ENCODE assay signal across 8 mouse cellular contexts in genomic region chr9:41044626-41045025, GRCm38 (mm10). TPM values are rescaled to one million over a fixed set of nuclear protein-coding genes. Genes with fewer than 3 reads are reported as not detected.
DNase-seq lines count a peak whose midpoint lies in the region; ATAC-seq and TF ChIP-seq lines count a peak whose summit lies in the region.
"Had no signal": no experiment of that assay in that cellular context is flagged by ENCODE, and none has a peak within 500 bp of the region (broad histone marks: within the 10 kb centered on the region; RNA-seq: fewer than 3 reads in every experiment).

No protein-coding gene starts in this region.

- H3K9me3 ChIP-seq in G1E (replicated peaks) = no peaks in the 10 kb centered on the region
- no peaks in the 10 kb centered on the region for H3K9me3 ChIP-seq in heart, embryonic 10.5 days
- H3K9me3 ChIP-seq: megakaryocyte, embryonic 14.5 days had no signal

- peak; percentile 81 for TF ChIP-seq CTCF in G1E (IDR thresholded peaks at IDR 0.05; ENCODE audit: low read depth, low read length)

- no peak for ATAC-seq in G1E (ENCODE audit: extremely low read depth, insufficient number of reproducible peaks, low FRiP score, poor library complexity, severe bottlenecking)

- peaks cover 86% of the 10 kb centered on the region for H3K36me3 ChIP-seq in G1E (replicated peaks)
- H3K36me3 ChIP-seq in heart, embryonic 10.5 days = peaks cover 25% of the 10 kb centered on the region

- WGBS in heart, embryonic 10.5 days = 4% methylated on average over 3 of the region's 3 CpGs

- H3K4me3 ChIP-seq in G1E (ENCODE audit: low read depth, low read length) = no peak overlapping the region
- no peak overlapping the region for H3K4me3 ChIP-seq in heart, embryonic 10.5 days
- H3K4me3 ChIP-seq: megakaryocyte, embryonic 14.5 days had no signal

- no peaks in the 10 kb centered on the region for H3K27me3 ChIP-seq in G1E (ENCODE audit: insufficient read depth, low read length)
- H3K27me3 ChIP-seq in heart, embryonic 10.5 days (ENCODE audit: insufficient read depth, poor library complexity, severe bottlenecking) = no peaks in the 10 kb centered on the region
- H3K27me3 ChIP-seq: megakaryocyte, embryonic 14.5 days had no signal

- no peak overlapping the region for H3K27ac ChIP-seq in heart, embryonic 10.5 days

- peak; percentile 43 for DNase-seq in G1E (ENCODE audit: low spot score)
- peak; percentile 91 for DNase-seq in adrenal gland, postnatal 14 days
- peak; percentile 82 for DNase-seq in embryo, embryonic 9.5 days (ENCODE audit: extremely low spot score)
- peak; percentile 87 for DNase-seq in heart, embryonic 10.5 days (ENCODE audit: low spot score)
- DNase-seq in layer of hippocampus, adult 9-11 months = peak; percentile 86
- peak; percentile 53 to 85 for DNase-seq in lung, postnatal 4 days
- peak; percentile 64 for DNase-seq in spleen, adult 12 weeks (ENCODE audit: low spot score)

- H3K4me1 ChIP-seq in G1E (ENCODE audit: insufficient read depth, low read depth, low read length) = peaks cover 36% of the 10 kb centered on the region
- peaks cover 21% of the 10 kb centered on the region; the same call in 1 of the 2 replicates for H3K4me1 ChIP-seq in heart, embryonic 10.5 days

RNA-seq across cellular contexts. Expression of gene Crtam, which starts 40.2 kb away (rescaled TPM):
- not detected in 2 replicates for total RNA-seq in G1E (2014; fragmentation: Nextera tagmentation)
- 0.05 and 0.06 TPM in 2 replicates for total RNA-seq in G1E (2017)
- polyA plus RNA-seq in G1E (2012) = not detected in 2 replicates
- total RNA-seq in adrenal gland, postnatal 14 days (2021) = 0.26 TPM in 1 of 2 replicates, not detected in the other
- polyA plus RNA-seq in heart, embryonic 10.5 days (2016; fragmentation: Nextera tagmentation; extraction: Ambion mirVana) = 0.12 and 0.29 TPM in 2 replicates
